Mouse (Mus musculus) cerebellum, adult 11 months (tissue): ENCODE measurements around the gene Pax6.

Experiments
- DNase-seq: peaks from one replicate; pipeline ENCODE4 v3.0.0; 2022

Gene Pax6

GRCm38 (mm10) chr2:105671798-105672595, 3.3 kb downstream of the Pax6 start:
- no peak for DNase-seq

DNA sequence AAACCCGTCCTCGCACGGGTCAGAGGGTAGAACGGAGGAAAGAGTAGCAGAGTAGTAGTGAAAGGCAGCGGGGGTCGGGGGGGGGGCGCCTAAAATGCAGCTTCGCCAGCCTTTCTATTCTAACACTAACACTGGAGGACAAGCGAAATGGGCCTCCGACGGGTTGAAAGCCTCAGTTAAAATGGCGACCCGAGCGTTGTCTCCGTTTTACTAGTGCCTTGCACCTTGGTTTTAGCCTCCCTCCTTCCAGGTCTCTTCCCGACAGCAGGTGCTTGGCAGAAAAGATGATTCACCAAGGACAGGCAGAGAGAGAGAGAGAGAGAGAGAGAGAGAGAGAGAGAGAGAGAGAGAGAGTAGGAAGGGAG, 3.9 kb downstream of the Pax6 start:
- DNase-seq = no peak

DNA sequence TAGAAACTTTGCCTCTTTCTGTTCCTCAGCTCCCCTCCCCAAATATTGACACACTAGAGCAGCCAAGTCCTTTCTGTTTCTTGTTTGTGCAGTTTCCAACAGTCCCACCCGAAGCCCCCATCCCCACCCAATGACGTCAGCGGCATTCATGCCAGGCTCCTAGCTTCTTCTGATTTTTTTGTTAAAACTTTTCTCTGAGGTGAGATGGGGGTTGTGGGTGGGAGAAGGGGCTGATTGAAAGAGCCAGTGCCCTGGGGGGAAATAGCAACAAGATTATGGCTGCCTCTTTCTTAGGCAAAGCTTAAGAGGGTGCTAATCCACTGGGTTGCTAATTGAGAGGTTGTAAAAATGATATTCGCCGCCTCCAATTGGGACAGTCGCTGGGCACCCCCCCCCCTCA, 4.4 kb downstream of the Pax6 start:
- DNase-seq = no peak

- peak; percentile 72 for DNase-seq
These were observed 4.9 kb downstream of the Pax6 start for GRCm38 (mm10) chr2:105673631-105674060.

- no peak for DNase-seq
These were observed 5.6 kb downstream of the Pax6 start for GRCm38 (mm10) chr2:105674061-105674874.

- peak; percentile 92 for DNase-seq
These were observed 6.4 kb downstream of the Pax6 start for GRCm38 (mm10) chr2:105674875-105675729.

GRCm38 (mm10) chr2:105675730-105676079, 7.0 kb downstream of the Pax6 start:
- DNase-seq = no peak

GRCm38 (mm10) chr2:105676080-105676908, 7.6 kb downstream of the Pax6 start:
- no peak for DNase-seq

DNA sequence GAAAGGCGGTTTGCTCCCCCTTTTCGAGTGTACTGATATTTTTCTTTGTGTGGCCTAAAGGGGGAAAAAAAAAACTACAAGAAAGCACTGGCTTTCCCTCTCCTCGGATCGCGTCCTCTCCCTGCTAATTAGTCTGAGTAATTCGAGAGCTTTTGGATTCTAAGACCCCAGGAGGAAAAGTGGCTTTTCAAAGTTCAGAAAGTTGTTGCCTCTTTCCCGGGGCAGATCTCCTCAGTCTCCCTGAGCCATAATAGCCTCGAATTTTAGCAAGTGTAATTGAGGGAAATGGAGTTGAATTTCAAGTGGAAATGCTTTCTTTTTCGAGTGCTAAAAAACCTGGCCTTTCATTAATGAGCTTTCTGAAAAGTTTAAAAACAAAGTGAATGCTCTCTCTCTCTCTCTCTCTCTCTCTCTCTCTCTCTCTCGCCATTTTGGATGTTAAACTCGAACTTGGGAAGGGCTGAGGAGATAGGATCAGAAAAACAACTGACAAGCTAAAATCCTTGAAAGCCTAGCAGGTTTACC, 8.3 kb downstream of the Pax6 start:
- no peak for DNase-seq

DNA sequence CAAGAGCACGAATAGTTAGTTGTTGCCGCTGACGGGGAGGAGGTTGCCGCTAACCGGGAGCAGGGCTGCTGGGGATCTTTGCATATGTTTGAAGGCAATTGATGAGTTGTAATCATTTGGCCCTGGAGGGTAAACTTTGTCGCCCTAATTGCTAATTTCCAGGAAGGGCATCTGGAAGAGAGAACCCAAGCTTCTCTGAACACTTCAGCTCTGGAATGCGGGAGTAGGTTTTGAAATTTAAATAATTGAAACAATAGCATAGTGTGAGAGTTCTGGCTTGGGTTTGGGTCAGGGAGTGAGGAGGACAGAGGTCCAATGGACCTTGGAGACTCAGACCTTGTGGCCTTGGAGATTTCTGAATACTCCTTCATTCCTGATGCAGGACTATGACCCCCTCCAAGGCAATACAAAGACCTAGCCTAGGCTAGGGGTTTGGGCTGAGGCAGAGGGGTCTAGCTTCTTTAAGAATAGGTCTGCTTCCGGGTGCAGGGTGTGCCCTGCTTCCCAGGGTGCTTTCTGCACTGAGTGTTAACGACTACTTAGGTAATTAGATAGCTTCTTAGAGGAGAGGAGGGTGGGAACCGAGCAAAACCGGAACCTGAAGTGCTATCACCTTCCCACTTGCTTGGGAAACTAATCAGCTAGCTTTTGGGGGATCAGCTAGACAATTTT, 8.9 kb downstream of the Pax6 start:
- DNase-seq = no peak

GRCm38 (mm10) chr2:105678306-105678705, 9.6 kb downstream of the Pax6 start:
- DNase-seq = no peak

DNA sequence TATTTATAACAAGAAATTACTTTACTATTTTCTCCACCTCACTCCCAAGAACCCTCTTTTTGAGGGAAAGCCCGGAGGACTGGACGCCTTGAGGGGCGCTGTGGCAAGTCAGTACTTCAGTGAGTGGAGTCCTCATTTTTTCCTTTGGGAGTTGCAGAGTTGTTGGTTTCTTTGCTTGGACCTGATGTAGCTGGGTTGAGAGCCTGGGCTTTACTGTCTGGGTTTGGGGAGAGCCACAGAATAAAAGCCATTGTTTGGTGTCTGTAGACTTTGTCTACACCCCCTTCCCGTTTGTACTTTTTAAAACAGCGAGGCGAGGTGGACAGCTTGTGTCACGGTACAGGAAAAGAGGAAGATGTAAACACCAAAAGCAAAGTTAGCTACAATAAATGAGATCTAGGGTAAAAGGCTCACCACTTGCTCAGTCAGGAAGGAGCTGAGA, 10.2 kb downstream of the Pax6 start:
- peak; percentile 15 for DNase-seq

GRCm38 (mm10) chr2:105679331-105679730, 10.6 kb downstream of the Pax6 start:
- no peak for DNase-seq

DNA sequence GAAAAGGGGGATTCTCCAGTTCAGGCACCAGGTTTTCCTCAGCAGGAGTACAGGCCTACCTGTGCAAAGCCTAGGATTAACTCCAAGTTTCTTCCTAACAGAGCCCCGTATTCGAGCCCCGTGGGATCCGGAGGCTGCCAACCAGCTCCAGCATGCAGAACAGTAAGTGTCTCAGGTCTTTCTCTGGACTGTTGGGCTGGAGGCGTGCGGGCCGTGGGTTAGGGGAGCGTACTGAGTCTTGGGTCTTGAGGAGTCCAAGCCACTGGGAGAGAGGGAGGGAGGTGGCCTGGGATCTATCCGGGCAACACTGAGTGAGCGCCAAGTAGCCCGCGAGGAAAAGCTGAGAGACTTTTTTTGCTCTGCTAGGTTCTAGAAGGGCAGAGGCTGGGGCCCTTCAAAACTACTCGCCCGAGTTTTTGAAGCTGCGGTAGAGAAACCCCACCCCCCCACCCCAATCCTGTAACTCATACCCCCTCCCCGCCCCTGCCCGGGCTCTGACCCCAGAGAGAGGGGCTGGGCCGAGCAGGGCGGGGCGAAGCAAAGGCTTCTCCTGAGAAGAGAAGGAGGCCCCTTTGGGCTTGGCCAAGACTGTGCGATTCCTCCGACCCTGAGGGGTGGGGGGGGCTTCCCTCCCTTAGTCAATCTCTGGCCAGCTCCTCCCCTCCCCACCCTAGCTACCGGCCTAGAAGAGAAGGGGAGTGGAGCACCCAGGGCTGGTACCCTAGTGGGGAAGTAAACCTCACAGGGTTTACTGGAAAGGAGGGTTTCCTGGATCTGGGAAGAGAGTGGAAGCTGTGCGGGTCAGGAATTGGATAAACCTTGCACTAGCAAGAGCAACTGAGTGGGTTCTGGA, 11.7 kb downstream of the Pax6 start:
- no peak for DNase-seq

- DNase-seq = no peak
These were observed 12.5 kb downstream of the Pax6 start for GRCm38 (mm10) chr2:105680999-105681710.

DNA sequence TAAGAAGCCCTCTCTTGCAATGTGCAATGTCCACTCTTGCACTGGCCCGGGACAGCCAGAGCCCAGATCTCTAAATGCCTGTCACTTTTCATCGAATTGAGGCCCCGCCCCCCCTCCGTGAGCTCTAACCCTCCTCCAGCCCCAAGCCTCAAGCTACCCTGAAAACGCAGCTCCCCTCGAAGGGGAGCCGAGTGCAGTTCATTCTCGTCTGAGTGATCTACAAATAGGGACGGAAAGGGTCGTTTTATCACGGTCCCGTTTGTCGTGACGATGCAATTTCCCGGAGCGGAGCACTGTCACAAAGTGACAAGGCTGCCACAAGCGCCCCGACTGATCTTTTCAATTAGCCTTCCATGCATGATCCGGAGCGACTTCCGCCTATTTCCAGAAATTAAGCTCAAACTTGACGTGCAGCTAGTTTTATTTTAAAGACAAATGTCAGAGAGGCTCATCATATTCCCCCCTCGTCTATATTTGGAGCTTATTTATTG, 13.4 kb downstream of the Pax6 start:
- no peak for DNase-seq

DNA sequence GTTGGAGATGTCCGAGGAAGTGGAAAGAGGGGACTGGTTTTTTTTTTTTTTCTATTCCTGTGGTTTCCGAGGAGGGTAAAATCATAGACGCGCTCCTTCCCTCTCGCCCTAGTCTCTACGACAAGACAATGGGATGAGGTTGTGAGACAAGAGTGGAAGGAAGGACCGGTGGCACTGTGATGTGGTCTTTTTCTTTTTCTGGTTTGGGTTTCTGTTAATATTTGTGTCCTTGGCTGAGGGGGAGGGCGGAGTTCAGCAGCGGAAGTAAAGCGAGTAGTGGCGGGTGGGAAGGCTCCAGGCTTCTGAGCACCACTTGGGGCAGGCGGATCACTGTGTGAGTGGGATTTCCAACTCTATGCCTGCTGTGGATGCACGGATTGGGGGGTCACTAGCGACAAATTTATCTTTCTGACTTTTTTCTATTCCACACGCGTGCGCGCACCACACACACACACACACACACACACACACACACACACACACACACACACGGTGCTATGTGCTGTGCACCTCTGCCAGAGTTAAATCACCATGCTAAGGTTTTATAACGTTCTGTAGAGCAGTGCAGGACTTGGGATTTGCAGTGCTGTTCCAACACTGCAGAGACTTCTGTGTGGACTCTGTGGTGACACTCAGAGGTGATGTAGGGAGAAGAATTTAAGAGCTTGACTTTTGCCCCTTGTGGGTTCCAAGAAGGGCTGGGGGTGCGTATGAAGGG, 14.1 kb downstream of the Pax6 start:
- no peak for DNase-seq

GRCm38 (mm10) chr2:105683771-105684410, 15.2 kb downstream of the Pax6 start:
- no peak for DNase-seq
